9 mouse cellular contexts compared by ENCODE assay signal in genomic region chr8:109947447-109948284, GRCm38 (mm10). TPM values are rescaled to one million over a fixed set of nuclear protein-coding genes. Genes with fewer than 3 reads are reported as not detected.
DNase-seq lines count a peak whose midpoint lies in the region; ATAC-seq and TF ChIP-seq lines count a peak whose summit lies in the region.
"Had no signal": no experiment of that assay in that cellular context is flagged by ENCODE, and none has a peak within 500 bp of the region (broad histone marks: within the 10 kb centered on the region; RNA-seq: fewer than 3 reads in every experiment).

No protein-coding gene starts in this region.

- peak overlapping the region; percentile 68 for H3K4me2 ChIP-seq in hindbrain, embryonic 15.5 days
- peak overlapping the region; percentile 48 for H3K4me2 ChIP-seq in limb, embryonic 15.5 days
- peak overlapping the region; percentile 62 for H3K4me2 ChIP-seq in midbrain, embryonic 13.5 days (replicated peaks)

- peak overlapping the region; percentile 53 for H3K4me3 ChIP-seq in gastrocnemius, adult 2 months
- H3K4me3 ChIP-seq in embryonic facial prominence, embryonic 10.5 days: peak overlapping the region; percentile 59
- peak overlapping the region; percentile 42 for H3K4me3 ChIP-seq in hindbrain, embryonic 15.5 days
- H3K4me3 ChIP-seq in limb, embryonic 15.5 days: peak overlapping the region; percentile 24
- peak overlapping the region; percentile 39 for H3K4me3 ChIP-seq in midbrain, embryonic 13.5 days (replicated peaks)

- intact Hi-C loops in gastrocnemius, adult 2 months (cut with DNase I): no loop called here

- H3K27me3 ChIP-seq in embryonic facial prominence, embryonic 10.5 days (replicated peaks; ENCODE audit: low read depth, poor library complexity, severe bottlenecking): peaks cover 39% of the 10 kb centered on the region
- H3K27me3 ChIP-seq in hindbrain, embryonic 15.5 days: no peaks in the 10 kb centered on the region
- peaks cover 28% of the 10 kb centered on the region for H3K27me3 ChIP-seq in limb, embryonic 15.5 days
- 0 out of 2 replicates have a peak, but pooled peaks cover 3% of the 10 kb centered on the region for H3K27me3 ChIP-seq in midbrain, embryonic 13.5 days

- ATAC-seq in hindbrain, embryonic 15.5 days (ENCODE audit: low FRiP score, low read depth): peak; percentile 74
- ATAC-seq in limb, embryonic 15.5 days (ENCODE audit: insufficient number of reproducible peaks, low FRiP score, low TSS enrichment, low read depth): 0 out of 2 replicates have a peak, but pooled peaks have one; percentile 42
- ATAC-seq in midbrain, embryonic 13.5 days: peak; percentile 73

- H3K9me3 ChIP-seq in embryonic facial prominence, embryonic 10.5 days: no peaks in the 10 kb centered on the region
- H3K9me3 ChIP-seq in hindbrain, embryonic 15.5 days: no peaks in the 10 kb centered on the region
- H3K9me3 ChIP-seq in limb, embryonic 15.5 days: no peaks in the 10 kb centered on the region
- no peaks in the 10 kb centered on the region for H3K9me3 ChIP-seq in midbrain, embryonic 13.5 days

- TF ChIP-seq CTCF in gastrocnemius, adult 2 months (IDR thresholded peaks at IDR 0.05): peak; percentile 59

- 2% methylated on average over 26 of the region's 26 CpGs for WGBS in embryonic facial prominence, embryonic 10.5 days
- 3% methylated on average over 26 of the region's 26 CpGs for WGBS in hindbrain, embryonic 15.5 days
- WGBS in limb, embryonic 15.5 days: 2% methylated on average over 26 of the region's 26 CpGs
- WGBS in midbrain, embryonic 13.5 days: 1% methylated on average over 26 of the region's 26 CpGs

- no peak overlapping the region for H3K27ac ChIP-seq in gastrocnemius, adult 2 months
- peak overlapping the region; percentile 59 for H3K27ac ChIP-seq in embryonic facial prominence, embryonic 10.5 days (replicated peaks)
- peak overlapping the region; percentile 82 for H3K27ac ChIP-seq in hindbrain, embryonic 15.5 days (replicated peaks)
- no peak overlapping the region for H3K27ac ChIP-seq in limb, embryonic 15.5 days
- H3K27ac ChIP-seq in midbrain, embryonic 13.5 days: peak overlapping the region; percentile 27

- peaks cover 17% of the 10 kb centered on the region for H3K4me1 ChIP-seq in embryonic facial prominence, embryonic 10.5 days
- H3K4me1 ChIP-seq in hindbrain, embryonic 15.5 days (replicated peaks): peaks cover 21% of the 10 kb centered on the region; the same call in 1 of the 2 replicates
- peaks cover 24% of the 10 kb centered on the region for H3K4me1 ChIP-seq in limb, embryonic 15.5 days
- peaks cover 29% of the 10 kb centered on the region for H3K4me1 ChIP-seq in midbrain, embryonic 13.5 days (replicated peaks)

- peaks cover 8% of the 10 kb centered on the region for H3K36me3 ChIP-seq in embryonic facial prominence, embryonic 10.5 days (replicated peaks)
- H3K36me3 ChIP-seq in hindbrain, embryonic 15.5 days: no peaks in the 10 kb centered on the region
- H3K36me3 ChIP-seq in limb, embryonic 15.5 days: peaks cover 13% of the 10 kb centered on the region; the same call in 1 of the 2 replicates
- H3K36me3 ChIP-seq in midbrain, embryonic 13.5 days: peaks cover 15% of the 10 kb centered on the region

- H3K9ac ChIP-seq in hindbrain, embryonic 15.5 days: peak overlapping the region; percentile 59
- H3K9ac ChIP-seq in limb, embryonic 15.5 days: no peak overlapping the region
- H3K9ac ChIP-seq in midbrain, embryonic 13.5 days (replicated peaks): peak overlapping the region; percentile 57

- no peak for DNase-seq in gastrocnemius, adult 2 months
- DNase-seq in gastrocnemius, postnatal 4 days (ENCODE audit: low spot score in 2 of 2): no peak
- DNase-seq in R1 (ENCODE audit: low read depth, low spot score): peak; percentile 62
- DNase-seq in embryonic facial prominence, embryonic 10.5 days (ENCODE audit: low spot score): peak; percentile 58
- DNase-seq in thymus, postnatal 25 days: peak; percentile 11

RNA-seq across cellular contexts. Expression of gene Marveld3, which starts 14.3 kb away (rescaled TPM):
- not detected for total RNA-seq in gastrocnemius, adult 2 months (2021)
- total RNA-seq in gastrocnemius, postnatal 4 days (2021): under 1 TPM; 0.18 to 0.27 TPM
- 1.4 and 2.0 TPM in 2 replicates for polyA plus RNA-seq in embryonic facial prominence, embryonic 10.5 days (2016; fragmentation: Nextera tagmentation; extraction: Ambion mirVana)
- 1.6 and 2.2 TPM in 2 replicates for polyA plus RNA-seq in hindbrain, embryonic 15.5 days (2015; fragmentation: Nextera tagmentation; extraction: Ambion mirVana)
- 4.0 and 5.8 TPM in 2 replicates for polyA plus RNA-seq in limb, embryonic 15.5 days (2015; fragmentation: Nextera tagmentation; extraction: Ambion mirVana)
- polyA plus RNA-seq in midbrain, embryonic 13.5 days (2015; fragmentation: Nextera tagmentation; extraction: Ambion mirVana): 1.1 and 1.3 TPM in 2 replicates

RNA-seq across cellular contexts. Expression of gene Tat, which starts 42.6 kb away (rescaled TPM):
- total RNA-seq in gastrocnemius, adult 2 months (2021): not detected
- total RNA-seq in gastrocnemius, postnatal 4 days (2021): under 1 TPM; 0.12 to 0.21 TPM
- polyA plus RNA-seq in embryonic facial prominence, embryonic 10.5 days (2016; fragmentation: Nextera tagmentation; extraction: Ambion mirVana): not detected in 2 replicates
- not detected in 2 replicates for polyA plus RNA-seq in hindbrain, embryonic 15.5 days (2015; fragmentation: Nextera tagmentation; extraction: Ambion mirVana)
- not detected in 2 replicates for polyA plus RNA-seq in limb, embryonic 15.5 days (2015; fragmentation: Nextera tagmentation; extraction: Ambion mirVana)
- polyA plus RNA-seq in midbrain, embryonic 13.5 days (2015; fragmentation: Nextera tagmentation; extraction: Ambion mirVana): not detected in 2 replicates
- total RNA-seq: layer of hippocampus, adult 8-10 months had no signal

Comparison
In these comparisons a context has a peak if more than half of its experiments do, and no peak if none do; other contexts are left out.
1. DNase-seq: peak in R1 (single experiment), embryonic facial prominence, embryonic 10.5 days (single experiment) and thymus, postnatal 25 days (single experiment); none in gastrocnemius, adult 2 months (single experiment) and gastrocnemius, postnatal 4 days (0 of 2).
2. H3K27ac ChIP-seq: peak in embryonic facial prominence, embryonic 10.5 days (single experiment), hindbrain, embryonic 15.5 days (single experiment) and midbrain, embryonic 13.5 days (single experiment); none in gastrocnemius, adult 2 months (single experiment) and limb, embryonic 15.5 days (single experiment).
3. Peak in every context shown above with its lines, with median percentiles within 50 percentile points of each other: H3K4me3 ChIP-seq, ATAC-seq and H3K4me2 ChIP-seq.